In genomic region chr8:114439334-114440204, GRCm38 (mm10) we compare ENCODE assay signal across 7 mouse cellular contexts. TPM values are rescaled to one million over a fixed set of nuclear protein-coding genes. Genes with fewer than 3 reads are reported as not detected.
DNase-seq lines count a peak whose midpoint lies in the region; ATAC-seq lines count a peak whose summit lies in the region.

Gene Wwox, plus strand, starts transcription at chr8:114439655.

- H3K9ac ChIP-seq in embryonic facial prominence, embryonic 12.5 days = peak within 1 kb of the TSS; percentile 66
- H3K9ac ChIP-seq in limb, embryonic 11.5 days (ENCODE audit: low read length) = peak within 1 kb of the TSS; percentile 56
- peak within 1 kb of the TSS; percentile 66 for H3K9ac ChIP-seq in midbrain, embryonic 14.5 days (replicated peaks; ENCODE audit: low read length)

- H3K4me3 ChIP-seq in embryonic facial prominence, embryonic 12.5 days = peak within 1 kb of the TSS; percentile 55
- peak within 1 kb of the TSS; percentile 64 for H3K4me3 ChIP-seq in limb, embryonic 11.5 days (ENCODE audit: low read depth, low read length)
- H3K4me3 ChIP-seq in midbrain, embryonic 14.5 days (replicated peaks; ENCODE audit: low read depth, low read length) = peak within 1 kb of the TSS; percentile 63

- H3K27me3 ChIP-seq in embryonic facial prominence, embryonic 12.5 days = no peaks in the 10 kb centered on the region
- H3K27me3 ChIP-seq in limb, embryonic 11.5 days (ENCODE audit: control insufficient read depth, insufficient read depth, low read length) = no peaks in the 10 kb centered on the region
- H3K27me3 ChIP-seq in midbrain, embryonic 14.5 days (ENCODE audit: control insufficient read depth, insufficient read depth, low read length) = no peaks in the 10 kb centered on the region

- peaks cover 4% of the 10 kb centered on the region; the same call in 1 of the 2 replicates for H3K4me1 ChIP-seq in embryonic facial prominence, embryonic 12.5 days
- H3K4me1 ChIP-seq in limb, embryonic 11.5 days (ENCODE audit: control insufficient read depth, insufficient read depth, low read length) = peaks cover 4% of the 10 kb centered on the region; the same call in 1 of the 2 replicates
- peaks cover 9% of the 10 kb centered on the region for H3K4me1 ChIP-seq in midbrain, embryonic 14.5 days (ENCODE audit: control insufficient read depth, insufficient read depth, low read length)

- peak; percentile 99 for ATAC-seq in embryonic facial prominence, embryonic 12.5 days (ENCODE audit: insufficient number of reproducible peaks, insufficient read depth, low FRiP score, low TSS enrichment)
- ATAC-seq in limb, embryonic 11.5 days (ENCODE audit: insufficient number of reproducible peaks, low FRiP score, low TSS enrichment, low read depth) = peak; percentile 95
- peak; percentile 97 for ATAC-seq in midbrain, embryonic 14.5 days (ENCODE audit: low FRiP score, low TSS enrichment)

- under 1% methylated on average over 54 of the region's 54 CpGs for WGBS in embryonic facial prominence, embryonic 12.5 days
- WGBS in limb, embryonic 11.5 days = under 1% methylated on average over 54 of the region's 54 CpGs
- WGBS in midbrain, embryonic 14.5 days = 0% methylated on average over 54 of the region's 54 CpGs

- H3K9me3 ChIP-seq in embryonic facial prominence, embryonic 12.5 days = no peaks in the 10 kb centered on the region
- H3K9me3 ChIP-seq in limb, embryonic 11.5 days (ENCODE audit: control insufficient read depth, low read length) = no peaks in the 10 kb centered on the region
- H3K9me3 ChIP-seq in midbrain, embryonic 14.5 days (ENCODE audit: control insufficient read depth, low read length) = no peaks in the 10 kb centered on the region

- peak within 1 kb of the TSS; percentile 51; the same call in 1 of the 2 replicates for H3K27ac ChIP-seq in embryonic facial prominence, embryonic 12.5 days
- no peak within 1 kb of the TSS for H3K27ac ChIP-seq in limb, embryonic 11.5 days (replicated peaks; ENCODE audit: low read depth, low read length)
- peak within 1 kb of the TSS; percentile 82 for H3K27ac ChIP-seq in midbrain, embryonic 14.5 days (replicated peaks; ENCODE audit: low read depth, low read length)

- peak; percentile 99 for DNase-seq in adrenal gland, postnatal 25 days
- DNase-seq in heart, adult 11 months = peak; percentile 100
- DNase-seq in kidney, adult 18-20 months = peak; percentile 100
- peak; percentile 100 for DNase-seq in limb, embryonic 11.5 days (ENCODE audit: low spot score)
- peak; percentile 99 for DNase-seq in midbrain, embryonic 14.5 days
- DNase-seq in spleen, adult 18-20 months = peak; percentile 99 to 100

- peak within 1 kb of the TSS; percentile 78 for H3K4me2 ChIP-seq in embryonic facial prominence, embryonic 12.5 days (replicated peaks)
- H3K4me2 ChIP-seq in limb, embryonic 11.5 days (ENCODE audit: low read depth, severe bottlenecking) = peak within 1 kb of the TSS; percentile 84
- peak within 1 kb of the TSS; percentile 85 for H3K4me2 ChIP-seq in midbrain, embryonic 14.5 days (ENCODE audit: low read length)

- H3K36me3 ChIP-seq in embryonic facial prominence, embryonic 12.5 days = no peaks in the 10 kb centered on the region
- no peaks in the 10 kb centered on the region for H3K36me3 ChIP-seq in limb, embryonic 11.5 days (ENCODE audit: control insufficient read depth, insufficient read depth, low read length)
- H3K36me3 ChIP-seq in midbrain, embryonic 14.5 days (ENCODE audit: control insufficient read depth, insufficient read depth, low read length) = no peaks in the 10 kb centered on the region

RNA-seq across cellular contexts. Expression of gene Wwox, which starts in this region (rescaled TPM):
- total RNA-seq in adrenal gland, postnatal 25 days (2021) = 31.3 and 37.2 TPM in 2 replicates
- polyA plus RNA-seq in embryonic facial prominence, embryonic 12.5 days (2016; fragmentation: Nextera tagmentation; extraction: Ambion mirVana) = 10.5 and 12.6 TPM in 2 replicates
- 7.3 and 8.0 TPM in 2 replicates for polyA plus RNA-seq in limb, embryonic 11.5 days (2014; fragmentation: Nextera tagmentation; extraction: Ambion mirVana)
- 11.4 and 12.9 TPM in 2 replicates for polyA plus RNA-seq in midbrain, embryonic 14.5 days (2014; fragmentation: Nextera tagmentation; extraction: Ambion mirVana)
